Comparison of ENCODE assay signal across 15 mouse cellular contexts in the genomic region with DNA sequence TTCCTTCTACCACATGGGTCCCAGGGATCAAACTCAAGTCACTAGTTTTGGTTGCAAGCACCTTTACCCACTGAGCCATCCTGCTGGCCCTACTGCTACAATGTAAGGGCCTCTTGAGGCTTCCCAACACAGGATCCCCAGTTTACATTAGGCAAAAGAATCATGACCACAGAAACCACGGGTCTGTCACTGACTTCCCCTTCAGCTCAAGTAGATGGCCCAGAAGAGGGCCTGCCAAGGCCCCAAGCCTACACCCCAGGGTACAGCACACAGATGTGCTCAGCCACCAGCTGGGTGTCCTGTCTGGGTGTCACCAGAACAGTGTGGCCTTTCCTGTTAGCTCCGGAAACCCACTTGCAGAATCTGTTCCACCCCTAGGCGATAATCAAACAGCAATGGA. TPM values are rescaled to one million over a fixed set of nuclear protein-coding genes. Genes with fewer than 3 reads are reported as not detected.
DNase-seq lines count a peak whose midpoint lies in the region; ATAC-seq lines count a peak whose summit lies in the region.
"Had no signal": no experiment of that assay in that cellular context is flagged by ENCODE, and none has a peak within 500 bp of the region (broad histone marks: within the 10 kb centered on the region; RNA-seq: fewer than 3 reads in every experiment).

No protein-coding gene starts in this region.

- peak; percentile 93 to 100 for ATAC-seq in hematopoietic stem cell, adult 5-6 weeks (replicated peaks in 1 of 2; ENCODE audit: insufficient read depth in 1 of 2, low FRiP score in 2 of 2, low TSS enrichment in 1 of 2, low read depth in 1 of 2, poor library complexity in 2 of 2, severe bottlenecking in 2 of 2)
- ATAC-seq in megakaryocyte-erythroid progenitor cell, adult 5-6 weeks (replicated peaks; ENCODE audit: low FRiP score, low TSS enrichment, poor library complexity, severe bottlenecking) = peak; percentile 56
- ATAC-seq: forebrain, postnatal 0 days; hindbrain, embryonic 16.5 days; lung, postnatal 0 days; midbrain, embryonic 13.5 days had no signal

- peak; percentile 24 to 29 for DNase-seq in spleen, adult 18-20 months
- DNase-seq in spleen, adult 12 weeks (ENCODE audit: low spot score) = no peak
- DNase-seq in kidney, adult 8-10 months = no peak
- no peak for DNase-seq in embryo, embryonic 11 days
- no peak for DNase-seq in ovary, postnatal 14 days (ENCODE audit: low spot score)
- no peak for DNase-seq in T-cell, adult 2 months (ENCODE audit: low spot score)
- DNase-seq: cerebellum, adult 2 months; forebrain, postnatal 0 days; gastrocnemius, postnatal 14 days; kidney, adult 18-20 months had no signal

RNA-seq across cellular contexts. Expression of gene Trappc10, which starts 20.3 kb away (rescaled TPM):
- total RNA-seq in hematopoietic stem cell, adult 5-6 weeks (2017) = 24.5 and 27.3 TPM in 2 replicates
- total RNA-seq in megakaryocyte-erythroid progenitor cell, adult 5-6 weeks (2014; fragmentation: Nextera tagmentation) = 52.9 and 57.7 TPM in 2 replicates
- total RNA-seq in megakaryocyte-erythroid progenitor cell, adult 5-6 weeks (2017) = 26.6 and 29.5 TPM in 2 replicates

Comparison
In these comparisons a context has a peak if more than half of its experiments do, and no peak if none do; other contexts are left out.
1. DNase-seq: peak in spleen, adult 18-20 months (2 of 2); none in spleen, adult 12 weeks (single experiment), kidney, adult 8-10 months (0 of 2), embryo, embryonic 11 days (single experiment), ovary, postnatal 14 days (single experiment) and T-cell, adult 2 months (single experiment).